Mouse (Mus musculus): ENCODE measurements around the gene Wdr31.

GRCm38 (mm10) chr4:62459081-62459480, 11.6 kb downstream of the Wdr31 start:
- no peak for TF ChIP-seq CTCF (IDR thresholded peaks at IDR 0.05; ENCODE audit: low read depth, low read length)
- TF ChIP-seq POLR2A (IDR thresholded peaks at IDR 0.05; ENCODE audit: insufficient read depth, low read length), result no peak

Measured in ES-Bruce4 (cell line).